Mouse (Mus musculus) lung, adult 2 months (tissue): ENCODE measurements around the gene Rfx6.

Experiments
- CTCF ChIP-seq: fragments of 200-500 bp; IDR thresholded peaks from 2 replicates; pipeline ENCODE4 v1.5.1; 2011; ENCODE audit warnings: mild to moderate bottlenecking, low read length, control low read depth; ENCODE audit not compliant: insufficient read depth
- POLR2A ChIP-seq: fragments of 200-500 bp; IDR thresholded peaks from 2 replicates; pipeline ENCODE4 v1.6.1; 2011; ENCODE audit warnings: low read depth, mild to moderate bottlenecking, control low read depth, low read length, borderline replicate concordance; ENCODE audit errors: extremely low read depth

DNA sequence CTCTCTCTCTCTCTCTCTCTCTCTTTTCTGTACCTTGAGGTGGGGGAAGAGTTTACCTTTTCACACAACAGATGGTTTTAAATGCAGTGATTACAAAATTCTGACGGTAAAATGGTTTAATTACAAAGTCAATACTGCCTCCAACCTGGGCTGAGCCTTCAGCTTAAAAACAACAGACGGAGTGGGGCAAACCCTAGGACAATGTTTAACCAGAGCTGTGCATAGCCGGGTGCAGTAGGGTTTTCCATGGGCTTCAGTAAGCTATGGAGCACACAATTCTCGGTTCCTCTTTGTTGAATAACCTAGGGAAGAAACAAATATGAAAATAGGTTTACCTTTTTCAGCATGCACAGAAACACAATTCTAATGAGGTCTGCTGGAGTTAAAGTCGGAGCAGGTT, 90.9 kb downstream of the Rfx6 start:
- TF ChIP-seq POLR2A (no peak), CTCF (no peak)
